Comparison of ENCODE assay signal across 11 mouse cellular contexts in the genomic region with DNA sequence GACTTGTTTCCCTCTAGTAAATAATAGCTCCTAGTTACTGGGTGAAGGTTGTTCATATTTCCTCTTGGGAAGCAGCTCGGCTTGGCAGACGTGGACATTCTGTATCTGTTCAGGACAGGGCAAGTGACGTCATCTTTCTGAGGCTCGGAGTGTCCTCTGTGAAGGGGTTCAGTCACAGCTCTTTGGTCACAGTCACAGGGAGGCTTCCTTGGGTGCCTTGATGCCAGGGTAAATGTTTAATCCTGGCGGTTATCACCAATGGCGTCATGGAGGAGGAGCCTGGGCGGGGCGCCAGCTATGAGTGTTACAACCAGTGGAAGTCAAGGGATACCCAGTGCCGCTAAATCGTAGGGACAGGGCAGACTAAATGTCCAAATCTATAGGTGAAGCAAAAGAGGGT. TPM values are rescaled to one million over a fixed set of nuclear protein-coding genes. Genes with fewer than 3 reads are reported as not detected.
DNase-seq lines count a peak whose midpoint lies in the region; ATAC-seq and TF ChIP-seq lines count a peak whose summit lies in the region.
"Had no signal": no experiment of that assay in that cellular context is flagged by ENCODE, and none has a peak within 500 bp of the region (broad histone marks: within the 10 kb centered on the region; RNA-seq: fewer than 3 reads in every experiment).

No protein-coding gene starts in this region.

- no peaks in the 10 kb centered on the region for H3K9me3 ChIP-seq in heart, embryonic 11.5 days (replicated peaks; ENCODE audit: control insufficient read depth, low read length)
- H3K9me3 ChIP-seq: forebrain, embryonic 10.5 days; limb, embryonic 13.5 days had no signal

- H3K9ac ChIP-seq in heart, embryonic 11.5 days (ENCODE audit: low read depth, low read length): no peak overlapping the region
- no peak overlapping the region for H3K9ac ChIP-seq in liver, adult 2 months (ENCODE audit: low read depth, low read length)
- H3K9ac ChIP-seq: limb, embryonic 13.5 days had no signal

- no peak overlapping the region; the same call in 1 of the 2 replicates for H3K4me2 ChIP-seq in heart, embryonic 11.5 days
- H3K4me2 ChIP-seq: limb, embryonic 13.5 days had no signal

- no peak for ATAC-seq in heart, embryonic 11.5 days (replicated peaks; ENCODE audit: insufficient number of reproducible peaks, low FRiP score, low TSS enrichment)
- ATAC-seq in megakaryocyte progenitor cell, adult 5-6 weeks (replicated peaks; ENCODE audit: poor library complexity): no peak
- ATAC-seq in granulocyte monocyte progenitor cell, adult 5-6 weeks (replicated peaks; ENCODE audit: poor library complexity, severe bottlenecking): no peak

- H3K79me2 ChIP-seq in liver, adult 2 months (ENCODE audit: control insufficient read depth, insufficient read depth, low read length): no peaks in the 10 kb centered on the region

- H3K27ac ChIP-seq in heart, embryonic 11.5 days (ENCODE audit: low read depth, low read length): no peak overlapping the region
- no peak overlapping the region for H3K27ac ChIP-seq in liver, adult 2 months (replicated peaks; ENCODE audit: insufficient read depth, low read depth, low read length)
- H3K27ac ChIP-seq: limb, embryonic 13.5 days had no signal

- TF ChIP-seq CTCF in liver, adult 2 months (IDR thresholded peaks at IDR 0.05; ENCODE audit: low read depth, low read length): no peak

- TF ChIP-seq POLR2A in liver, adult 2 months (IDR thresholded peaks at IDR 0.05; ENCODE audit: extremely low read depth, insufficient read depth, low read length): no peak

- no peaks in the 10 kb centered on the region; the same call in 1 of the 2 replicates for H3K4me1 ChIP-seq in heart, embryonic 11.5 days (ENCODE audit: control insufficient read depth, insufficient read depth, low read length)
- H3K4me1 ChIP-seq in liver, adult 2 months (ENCODE audit: control insufficient read depth, insufficient read depth, low read length): peaks cover 2% of the 10 kb centered on the region; the same call in 1 of the 2 replicates

- no peaks in the 10 kb centered on the region for H3K36me3 ChIP-seq in heart, embryonic 11.5 days (ENCODE audit: control insufficient read depth, insufficient read depth, low read length)
- no peaks in the 10 kb centered on the region for H3K36me3 ChIP-seq in liver, adult 2 months (ENCODE audit: control insufficient read depth, insufficient read depth, low read length)
- H3K36me3 ChIP-seq: forebrain, embryonic 10.5 days; limb, embryonic 13.5 days had no signal

- H3K27me3 ChIP-seq in heart, embryonic 11.5 days (ENCODE audit: control insufficient read depth, insufficient read depth, low read length): no peaks in the 10 kb centered on the region
- no peaks in the 10 kb centered on the region for H3K27me3 ChIP-seq in liver, adult 2 months (ENCODE audit: control insufficient read depth, insufficient read depth, low read length)
- H3K27me3 ChIP-seq: limb, embryonic 13.5 days had no signal

- no peak overlapping the region for H3K4me3 ChIP-seq in heart, embryonic 11.5 days (ENCODE audit: low read depth, low read length)
- no peak overlapping the region for H3K4me3 ChIP-seq in liver, adult 2 months (ENCODE audit: insufficient read depth, low read depth, low read length)
- H3K4me3 ChIP-seq: forebrain, embryonic 10.5 days; limb, embryonic 13.5 days had no signal

- 77% methylated on average over 10 of the region's 10 CpGs for WGBS in heart, embryonic 11.5 days (ENCODE audit: insufficient replicate concordance)
- WGBS in liver, adult 2 months: 39% methylated on average over 10 of the region's 10 CpGs

- DNase-seq in heart, adult 11 months: peak; percentile 97
- peak; percentile 6 to 51 for DNase-seq in adrenal gland, postnatal 36 days
- DNase-seq in liver, adult 2 months (ENCODE audit: extremely low read depth, low read depth, low spot score): peak; percentile 90
- DNase-seq in lung, postnatal 36 days: peak; percentile 48
- DNase-seq in embryo, embryonic 9.5 days (ENCODE audit: extremely low spot score): no peak
- DNase-seq: B cell, adult 2 months had no signal

RNA-seq across cellular contexts. Expression of a gene that starts 56.3 kb away (rescaled TPM):
- 9.4 and 9.7 TPM in 2 replicates for polyA plus RNA-seq in heart, embryonic 11.5 days (2014; fragmentation: Nextera tagmentation; extraction: Ambion mirVana)
- 10 to 100 TPM; 36.3 to 42.5 TPM for total RNA-seq in adrenal gland, postnatal 36 days (2021)
- total RNA-seq in liver, adult 2 months (2014; rRNA removed): 5.0 and 6.6 TPM in 2 replicates
- polyA plus RNA-seq in liver, adult 2 months (2012; rRNA removed): 3.2 and 4.2 TPM in 2 replicates
- 27.3 and 32.4 TPM in 2 replicates for total RNA-seq in megakaryocyte progenitor cell, adult 5-6 weeks (2015)
- 24.0 and 26.3 TPM in 2 replicates for total RNA-seq in megakaryocyte progenitor cell, adult 5-6 weeks (2017)
- total RNA-seq in granulocyte monocyte progenitor cell, adult 5-6 weeks (2014; fragmentation: Nextera tagmentation): 42.0 and 50.1 TPM in 2 replicates
- total RNA-seq in granulocyte monocyte progenitor cell, adult 5-6 weeks (2017): 23.8 and 27.4 TPM in 2 replicates
